Mouse (Mus musculus) lung, embryonic 15.5 days (tissue): Measurements from ENCODE around the gene 1110017D15Rik. TPM values are rescaled to one million over a fixed set of nuclear protein-coding genes. Genes with fewer than 3 reads are reported as not detected.

Source experiments
- ATAC-seq: fragments of 200-750 bp; cut with Nextera tagmentation; 2 replicates; pipeline ENCODE4 v1.8.0; 2017; ENCODE audit warnings: moderate number of reproducible peaks, borderline replicate concordance; ENCODE audit not compliant: low FRiP score, low TSS enrichment; ENCODE audit errors: extremely low read depth
- H3K27ac ChIP-seq: fragments of 300-500 bp; sonication (generic); 2 replicates; pipeline ENCODE4 v1.5.1; 2015; ENCODE audit warnings: moderate library complexity, mild to moderate bottlenecking, inconsistent platforms
- H3K27me3 ChIP-seq: fragments of 300-500 bp; sonication (generic); 2 replicates; pipeline ENCODE4 v1.6.1; 2015; ENCODE audit warnings: inconsistent platforms
- H3K36me3 ChIP-seq: fragments of 300-500 bp; sonication (generic); 2 replicates; pipeline ENCODE4 v1.6.1; 2015; ENCODE audit warnings: inconsistent platforms
- H3K4me1 ChIP-seq: fragments of 300-500 bp; sonication (generic); 2 replicates; pipeline ENCODE4 v1.6.1; 2015; ENCODE audit warnings: inconsistent platforms
- H3K4me2 ChIP-seq: fragments of 300-500 bp; sonication (generic); 2 replicates; pipeline ENCODE4 v1.6.1; 2015; ENCODE audit warnings: inconsistent platforms, mild to moderate bottlenecking, moderate library complexity
- H3K4me3 ChIP-seq: fragments of 300-500 bp; sonication (generic); 2 replicates; pipeline ENCODE4 v1.5.1; 2015; ENCODE audit warnings: mild to moderate bottlenecking, inconsistent platforms
- H3K9ac ChIP-seq: fragments of 300-500 bp; sonication (generic); 2 replicates; pipeline ENCODE4 v1.6.1; 2015; ENCODE audit warnings: inconsistent platforms
- H3K9me3 ChIP-seq: fragments of 300-500 bp; sonication (generic); 2 replicates; pipeline ENCODE4 v1.6.1; 2016; ENCODE audit warnings: inconsistent platforms
- WGBS: fragments of 180-500 bp; shearing (Covaris S2); methylation state at CpG from one replicate; pipeline ENCODE4 v1.1.7; 2015; 5-methylcytosine and 5-hydroxymethylcytosine counted together
- polyA plus RNA-seq: library from polyadenylated mRNA; unstranded; fragments of >200 nt; fragmentation: Nextera tagmentation; extraction: Ambion mirVana; gene quantifications from 2 replicates; pipeline ENCODE4 v1.2.1, GENCODE M21; 2015

The 1110017D15Rik gene
- polyA plus RNA-seq, 1 experiment from 2014 or later: 6.4 TPM

DNA sequence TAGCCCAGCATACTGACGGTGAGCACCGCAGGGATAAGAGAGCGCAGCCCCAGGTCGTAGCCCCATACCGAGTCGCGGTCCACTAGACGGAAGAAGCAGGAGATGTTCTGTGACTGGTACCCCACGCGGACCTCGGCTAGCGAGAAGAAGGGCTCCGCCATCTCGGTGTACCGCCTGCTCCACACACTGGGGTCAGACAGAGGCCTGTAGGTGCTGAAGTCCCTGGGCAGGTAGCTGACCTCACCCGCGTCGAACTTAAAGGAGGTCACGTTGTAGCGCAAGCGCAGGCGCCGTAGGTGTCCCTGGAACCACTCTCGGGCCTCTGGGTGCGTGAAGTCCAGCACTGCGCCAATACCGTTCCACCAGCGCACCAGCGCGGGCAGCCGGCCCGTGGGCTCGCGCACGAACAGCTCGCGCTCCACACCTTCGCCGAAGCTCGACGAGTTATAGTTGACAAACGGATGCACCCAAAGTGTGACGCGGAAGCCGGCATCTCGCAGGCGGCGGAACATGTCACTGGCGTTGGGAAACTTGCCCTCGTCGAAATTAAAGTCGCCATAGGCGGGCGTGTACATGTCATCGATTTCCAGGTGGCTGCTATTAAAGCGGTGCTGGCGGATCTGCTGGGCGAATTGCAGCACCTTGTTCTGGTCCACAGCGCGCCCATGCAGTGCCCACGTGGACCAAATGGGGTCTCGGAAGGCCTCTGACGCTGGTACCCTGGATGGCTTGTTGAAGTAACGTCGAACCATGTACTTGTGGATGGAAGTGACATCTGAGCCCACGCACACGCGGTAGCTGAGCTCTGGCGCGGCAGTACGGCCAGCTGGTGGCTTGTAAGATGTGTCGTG, 18.9 kb downstream of the 1110017D15Rik start:
- ATAC-seq: no peak
- no peak overlapping the region for H3K27ac ChIP-seq
- peaks cover 61% of the 10 kb centered on the region for H3K27me3 ChIP-seq
- no peaks in the 10 kb centered on the region for H3K36me3 ChIP-seq
- H3K9me3 ChIP-seq: no peaks in the 10 kb centered on the region
- peak overlapping the region; percentile 60 for H3K4me2 ChIP-seq
- H3K4me3 ChIP-seq: peak overlapping the region; percentile 31
- WGBS: 5% methylated on average over 72 of the region's 72 CpGs
- H3K4me1 ChIP-seq: peaks cover 24% of the 10 kb centered on the region
- H3K9ac ChIP-seq: no peak overlapping the region

GRCm38 (mm10) chr4:41497579-41497978, 19.6 kb downstream of the 1110017D15Rik start:
- no peak for ATAC-seq
- peaks cover 61% of the 10 kb centered on the region for H3K27me3 ChIP-seq
- H3K9ac ChIP-seq: no peak overlapping the region
- H3K27ac ChIP-seq: no peak overlapping the region
- no peaks in the 10 kb centered on the region for H3K9me3 ChIP-seq
- no peaks in the 10 kb centered on the region for H3K36me3 ChIP-seq
- peak overlapping the region; percentile 60 for H3K4me2 ChIP-seq
- WGBS: 2% methylated on average over 34 of the region's 34 CpGs
- peak overlapping the region; percentile 31 for H3K4me3 ChIP-seq
- peaks cover 20% of the 10 kb centered on the region for H3K4me1 ChIP-seq

DNA sequence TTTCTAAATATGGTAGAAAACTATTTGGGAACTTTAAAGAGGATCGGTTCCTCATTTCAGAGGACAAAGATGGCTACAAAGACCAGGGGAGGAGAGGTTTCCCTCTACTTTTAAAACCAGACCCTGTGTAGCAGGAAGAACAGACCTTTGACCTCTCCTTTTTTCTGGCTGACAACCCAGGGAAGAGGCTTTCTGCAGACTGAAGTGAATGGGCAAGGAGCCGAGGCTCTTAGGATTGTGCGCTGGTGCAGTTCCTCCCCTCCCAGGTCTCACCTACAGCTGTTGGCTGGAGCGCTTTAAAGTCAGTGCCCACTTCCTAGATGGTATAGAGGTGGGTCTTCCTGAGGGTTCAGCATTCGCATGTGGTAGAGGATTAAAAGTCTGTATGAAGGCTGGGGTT, 20.1 kb downstream of the 1110017D15Rik start:
- no peak overlapping the region for H3K27ac ChIP-seq
- H3K27me3 ChIP-seq: peaks cover 61% of the 10 kb centered on the region
- peaks cover 19% of the 10 kb centered on the region for H3K4me1 ChIP-seq
- no peak overlapping the region for H3K4me3 ChIP-seq
- no peak overlapping the region for H3K9ac ChIP-seq
- 56% methylated on average over 5 of the region's 5 CpGs for WGBS
- no peaks in the 10 kb centered on the region for H3K36me3 ChIP-seq
- no peak for ATAC-seq
- no peak overlapping the region for H3K4me2 ChIP-seq
- H3K9me3 ChIP-seq: no peaks in the 10 kb centered on the region

- Histone ChIP-seq H3K4me3 (no peak overlapping the region), H3K9me3 (no peaks in the 10 kb centered on the region), H3K4me1 (peaks cover 19% of the 10 kb centered on the region), H3K27me3 (peaks cover 50% of the 10 kb centered on the region), H3K4me2 (no peak overlapping the region), H3K36me3 (no peaks in the 10 kb centered on the region), H3K27ac (no peak overlapping the region), H3K9ac (no peak overlapping the region)
- no peak for ATAC-seq
- 78% methylated on average over 11 of the region's 11 CpGs for WGBS
Measured at GRCm38 (mm10) chr4:41495850-41496249, 21.3 kb downstream of the 1110017D15Rik start.

DNA sequence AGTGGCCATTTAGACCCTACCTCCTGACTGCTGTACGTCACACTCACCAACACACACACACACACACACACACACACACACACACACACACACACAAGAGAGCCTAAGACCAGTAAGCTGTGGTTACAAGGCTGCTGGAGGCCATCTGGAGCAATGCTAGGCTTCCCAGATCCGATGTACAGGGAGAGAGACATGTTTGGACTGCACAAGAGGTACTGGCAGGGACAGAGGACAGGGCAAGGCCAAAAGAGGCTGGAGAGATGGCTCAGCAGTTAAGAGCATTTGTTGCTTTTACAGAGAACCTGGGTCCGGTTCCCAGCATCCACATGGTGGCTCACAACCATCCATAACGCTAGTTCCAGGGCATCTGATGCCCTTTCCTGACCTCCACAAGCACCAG, 22.1 kb downstream of the 1110017D15Rik start:
- Histone ChIP-seq H3K9me3 (no peaks in the 10 kb centered on the region), H3K4me2 (no peak overlapping the region), H3K9ac (no peak overlapping the region), H3K27ac (no peak overlapping the region), H3K4me3 (no peak overlapping the region), H3K27me3 (peaks cover 43% of the 10 kb centered on the region), H3K36me3 (no peaks in the 10 kb centered on the region), H3K4me1 (peaks cover 19% of the 10 kb centered on the region)
- no peak for ATAC-seq
- 80% methylated on average over 4 of the region's 4 CpGs for WGBS

DNA sequence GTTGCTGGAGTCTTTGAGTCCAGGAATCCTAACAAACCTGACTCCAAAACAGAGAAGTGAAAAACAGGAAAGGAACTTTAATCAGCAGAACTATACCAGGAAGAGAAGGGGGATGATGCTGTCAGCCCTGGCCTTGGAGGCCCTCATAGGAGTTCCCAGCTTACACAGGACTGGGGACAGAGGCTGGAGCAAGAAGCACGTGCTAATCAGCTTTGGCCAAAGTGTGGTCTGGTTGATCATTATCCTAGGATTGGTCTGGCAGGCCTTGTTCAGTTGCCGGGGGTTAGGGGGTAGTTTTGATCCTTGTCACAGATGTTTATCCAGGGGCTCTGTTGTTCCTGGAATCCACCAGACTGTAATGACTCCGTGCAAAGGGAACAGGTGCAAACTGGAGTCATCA, 22.8 kb downstream of the 1110017D15Rik start:
- H3K27ac ChIP-seq: no peak overlapping the region
- peaks cover 36% of the 10 kb centered on the region for H3K27me3 ChIP-seq
- ATAC-seq: no peak
- H3K9ac ChIP-seq: no peak overlapping the region
- no peaks in the 10 kb centered on the region for H3K36me3 ChIP-seq
- H3K4me2 ChIP-seq: no peak overlapping the region
- H3K4me1 ChIP-seq: peaks cover 19% of the 10 kb centered on the region
- no peaks in the 10 kb centered on the region for H3K9me3 ChIP-seq
- no peak overlapping the region for H3K4me3 ChIP-seq
- WGBS: 21% methylated on average over 3 of the region's 3 CpGs

DNA sequence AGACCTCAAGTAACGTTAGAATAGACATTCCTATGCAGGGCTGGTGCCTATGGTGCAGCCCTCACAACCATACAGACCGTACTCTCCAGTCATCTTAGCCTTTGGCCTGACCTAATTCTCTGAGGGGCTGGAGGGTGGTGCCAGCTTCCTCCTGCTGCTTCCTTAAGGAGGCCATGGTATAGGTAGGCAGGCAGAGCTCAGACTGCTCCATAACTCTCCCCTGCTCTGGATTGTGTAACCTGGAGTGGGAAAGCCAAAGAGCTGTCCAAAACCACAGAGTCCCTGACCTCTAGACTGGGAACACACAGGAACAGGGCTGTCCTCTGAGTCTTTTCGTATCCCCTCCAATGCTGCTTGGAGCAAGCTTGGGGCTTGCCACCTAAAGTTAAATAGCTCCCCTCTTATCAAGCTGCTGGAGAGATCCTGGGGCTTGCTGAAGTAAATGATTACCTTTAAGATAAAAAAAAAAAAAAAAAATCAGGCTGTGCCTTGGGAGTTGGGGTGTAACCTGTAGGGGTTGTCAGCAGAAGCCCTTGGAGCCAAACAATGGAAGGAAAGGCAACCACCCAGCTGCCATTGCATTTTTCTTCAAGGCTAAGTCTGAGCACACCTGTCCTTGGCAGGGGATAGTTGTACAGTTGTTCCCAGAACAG, 23.5 kb downstream of the 1110017D15Rik start:
- Histone ChIP-seq H3K9ac (no peak overlapping the region), H3K4me2 (no peak overlapping the region), H3K27me3 (peaks cover 28% of the 10 kb centered on the region), H3K4me3 (no peak overlapping the region), H3K4me1 (peaks cover 14% of the 10 kb centered on the region), H3K9me3 (no peaks in the 10 kb centered on the region), H3K36me3 (no peaks in the 10 kb centered on the region), H3K27ac (no peak overlapping the region)
- 45% methylated on average over 3 of the region's 3 CpGs for WGBS
- no peak for ATAC-seq

DNA sequence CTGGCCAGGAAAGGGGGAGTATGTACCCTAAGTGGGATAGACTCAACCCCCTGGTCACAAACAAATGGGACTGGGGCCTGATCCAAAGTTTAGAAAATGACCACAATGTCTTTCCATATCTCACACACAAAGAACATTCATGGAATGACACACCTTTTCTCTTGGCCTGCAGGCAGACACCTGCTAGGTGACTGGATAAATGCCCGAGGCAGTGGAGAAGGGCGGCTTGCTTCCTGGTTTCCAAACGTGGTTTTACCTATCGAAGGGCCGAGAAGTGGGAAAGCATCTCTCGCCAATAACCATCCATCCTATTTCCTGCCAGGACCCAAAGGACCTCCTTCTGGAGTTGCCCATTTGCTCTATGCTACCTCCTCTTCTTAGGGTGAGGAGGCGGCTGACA, 24.2 kb downstream of the 1110017D15Rik start:
- Histone ChIP-seq H3K27ac (no peak overlapping the region), H3K4me2 (no peak overlapping the region), H3K36me3 (no peaks in the 10 kb centered on the region), H3K27me3 (peaks cover 23% of the 10 kb centered on the region), H3K9ac (no peak overlapping the region), H3K4me3 (no peak overlapping the region), H3K4me1 (peaks cover 7% of the 10 kb centered on the region), H3K9me3 (no peaks in the 10 kb centered on the region)
- 81% methylated on average over 7 of the region's 7 CpGs for WGBS
- no peak for ATAC-seq

DNA sequence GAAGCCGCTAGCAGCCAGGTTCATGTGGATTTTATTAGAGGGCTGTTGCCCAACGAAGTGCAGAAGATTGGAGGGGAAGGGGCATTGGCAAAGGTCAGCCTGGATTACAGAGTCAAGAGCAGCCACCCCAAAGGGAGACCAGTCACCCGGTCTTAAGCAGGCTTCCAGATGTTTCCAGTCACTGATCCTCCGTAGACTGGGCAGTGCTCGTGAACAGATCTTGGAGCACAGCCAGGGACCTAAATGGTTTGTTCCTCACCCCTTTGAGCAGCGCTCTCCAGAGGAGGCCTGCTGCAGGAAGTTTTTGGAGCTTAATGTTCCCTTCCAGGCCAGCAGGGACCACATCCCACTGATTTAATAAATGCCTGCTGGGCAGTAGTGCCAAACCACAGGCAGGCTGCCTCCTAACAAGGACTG, 35.5 kb downstream of the 1110017D15Rik start:
- Histone ChIP-seq H3K9me3 (no peaks in the 10 kb centered on the region; the same call in 1 of the 2 replicates), H3K36me3 (no peaks in the 10 kb centered on the region), H3K27ac (peak overlapping the region; percentile 63), H3K4me1 (peaks cover 24% of the 10 kb centered on the region), H3K4me3 (no peak overlapping the region), H3K4me2 (peak overlapping the region; percentile 11; the same call in 1 of the 2 replicates), H3K27me3 (no peaks in the 10 kb centered on the region), H3K9ac (no peak overlapping the region)
- WGBS: 37% methylated on average over 6 of the region's 6 CpGs
- peak; percentile 91 for ATAC-seq

DNA sequence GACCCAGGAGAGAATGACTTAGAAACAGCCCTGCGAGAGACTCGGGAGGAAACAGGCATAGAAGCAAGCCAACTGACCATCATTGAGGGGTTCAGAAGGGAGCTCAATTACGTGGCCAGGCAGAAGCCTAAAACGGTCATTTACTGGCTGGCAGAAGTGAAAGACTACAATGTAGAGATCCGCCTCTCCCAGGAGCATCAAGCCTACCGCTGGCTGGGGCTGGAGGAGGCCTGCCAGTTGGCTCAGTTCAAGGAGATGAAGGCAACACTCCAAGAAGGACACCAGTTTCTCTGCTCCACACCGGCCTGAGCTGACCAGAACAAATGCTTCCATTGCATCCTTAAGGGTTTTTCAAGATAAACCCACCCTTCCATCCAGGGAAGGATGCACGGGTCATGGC, 36.9 kb downstream of the 1110017D15Rik start:
- Histone ChIP-seq H3K4me1 (peaks cover 24% of the 10 kb centered on the region), H3K4me2 (no peak overlapping the region), H3K27ac (peak overlapping the region; percentile 66), H3K36me3 (no peaks in the 10 kb centered on the region), H3K9ac (no peak overlapping the region), H3K9me3 (no peaks in the 10 kb centered on the region), H3K4me3 (no peak overlapping the region), H3K27me3 (no peaks in the 10 kb centered on the region)
- no peak for ATAC-seq
- WGBS: 68% methylated on average over 8 of the region's 8 CpGs

DNA sequence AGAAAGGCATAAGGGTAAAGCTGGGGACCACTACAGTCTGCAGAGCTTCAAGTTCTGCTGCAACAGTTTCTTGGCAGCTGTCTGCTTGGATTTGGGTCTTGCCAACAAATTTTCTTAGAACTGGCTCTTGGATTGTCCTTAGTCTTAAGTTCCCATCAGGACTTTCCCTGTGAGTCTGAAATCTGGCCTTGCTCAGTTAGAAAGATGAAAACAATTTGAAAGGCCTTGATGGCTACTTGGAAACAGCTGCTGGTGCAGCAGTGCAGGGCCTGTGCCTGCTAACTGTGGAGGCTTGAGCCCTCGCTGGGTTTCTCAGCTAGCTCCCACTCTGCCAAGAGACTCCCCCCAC, 37.7 kb downstream of the 1110017D15Rik start:
- Histone ChIP-seq H3K4me1 (peaks cover 24% of the 10 kb centered on the region), H3K27ac (peak overlapping the region; percentile 66), H3K4me3 (no peak overlapping the region), H3K9me3 (no peaks in the 10 kb centered on the region), H3K27me3 (no peaks in the 10 kb centered on the region), H3K9ac (no peak overlapping the region), H3K36me3 (no peaks in the 10 kb centered on the region), H3K4me2 (no peak overlapping the region)
- peak; percentile 60; the same call in 1 of the 2 replicates for ATAC-seq
- 47% methylated on average over 1 of the region's 1 CpGs for WGBS

DNA sequence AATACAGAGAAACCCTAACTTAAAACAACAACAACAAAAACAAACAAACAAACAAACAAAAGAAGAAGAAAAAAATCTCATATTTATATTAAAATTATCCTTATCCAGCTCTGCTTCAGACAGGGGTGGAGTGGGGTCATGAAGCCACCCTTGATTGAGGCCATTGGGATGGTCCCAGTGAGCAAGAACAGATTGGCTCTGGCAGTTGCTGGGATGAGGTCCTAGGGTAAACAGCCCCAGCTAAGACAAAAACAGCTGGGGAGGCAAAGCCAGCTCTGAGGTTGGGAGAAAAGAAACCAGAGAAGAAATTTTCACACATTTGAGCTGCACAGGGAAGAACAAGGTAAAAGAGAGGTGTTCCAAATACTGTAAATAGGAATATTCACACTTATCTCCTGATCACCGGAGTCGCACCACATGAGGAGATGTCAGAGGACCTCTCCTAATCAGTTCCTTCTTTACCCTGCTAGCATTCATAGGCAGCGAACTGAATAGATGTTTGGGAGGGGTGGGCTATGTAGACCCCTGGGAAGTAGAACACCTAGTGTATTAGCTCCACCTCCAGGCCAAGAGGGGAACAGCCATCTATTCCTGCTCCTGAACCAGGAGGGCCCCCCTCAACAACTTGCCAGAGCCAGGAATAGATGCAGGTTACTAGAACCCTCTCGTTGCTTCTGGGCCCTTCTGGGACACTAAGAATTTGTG, 38.2 kb downstream of the 1110017D15Rik start:
- Histone ChIP-seq H3K27ac (peak overlapping the region; percentile 51; the same call in 1 of the 2 replicates), H3K27me3 (no peaks in the 10 kb centered on the region), H3K4me3 (no peak overlapping the region), H3K4me2 (no peak overlapping the region), H3K4me1 (peaks cover 24% of the 10 kb centered on the region), H3K36me3 (no peaks in the 10 kb centered on the region), H3K9ac (no peak overlapping the region), H3K9me3 (no peaks in the 10 kb centered on the region)
- WGBS: 67% methylated on average over 4 of the region's 4 CpGs
- no peak for ATAC-seq
